Mouse (Mus musculus) ZHBTc4 (cell line): ENCODE results near the gene Gucd1.
"Not testable (repeated sequence)": the region's sequence is repeated elsewhere in the genome, so short reads cannot be mapped to it uniquely, and the experiment has no call there.

Experiments
- DNase-seq: peaks from one replicate; pipeline ENCODE4 v3.0.0-alpha.2; 2011; ENCODE audit warnings: low read depth, low spot score

The Gucd1 gene

GRCm38 (mm10) chr10:75394796-75395195 lies 123.0 kb downstream of the Gucd1 start:
- peak; percentile 21 for DNase-seq

DNA sequence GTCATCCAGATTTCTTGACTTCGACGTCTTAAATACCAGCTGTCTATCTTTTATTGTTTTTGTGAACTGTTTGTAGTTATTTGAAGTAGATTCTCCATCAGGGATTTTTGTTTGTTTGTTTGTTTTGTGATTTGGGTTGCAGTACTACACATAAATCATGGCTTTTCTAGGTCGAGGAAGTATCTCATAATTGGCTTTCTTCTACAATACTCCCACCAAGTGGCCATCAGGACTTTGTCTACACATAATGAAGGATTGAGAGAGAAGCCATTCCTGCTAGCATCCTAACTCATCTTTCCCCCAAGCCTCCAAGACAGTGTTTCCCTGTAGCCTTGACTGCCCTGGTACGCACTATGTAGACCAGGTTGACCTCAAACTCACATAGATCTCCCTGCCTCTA lies 126.9 kb downstream of the Gucd1 start:
- no peak for DNase-seq

DNA sequence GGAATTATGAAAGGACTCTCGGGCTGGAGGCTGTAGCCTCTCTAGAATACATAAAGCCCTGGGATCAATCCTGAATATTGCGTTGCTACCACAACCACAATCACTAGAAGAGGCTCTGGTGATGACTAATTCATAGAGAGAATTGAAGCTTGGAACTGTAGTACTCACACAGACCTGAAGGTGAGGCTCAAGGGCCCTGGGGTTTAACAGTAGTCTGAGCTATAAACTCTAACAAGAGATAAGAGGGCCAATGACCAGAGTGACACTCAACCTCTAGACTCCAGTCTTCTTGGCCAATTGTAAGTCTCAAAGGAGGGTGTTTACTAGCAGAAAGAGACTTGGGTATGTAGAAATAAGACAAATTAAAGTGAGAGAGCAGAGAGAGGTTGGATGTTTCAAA lies 127.6 kb downstream of the Gucd1 start:
- DNase-seq = no peak

DNA sequence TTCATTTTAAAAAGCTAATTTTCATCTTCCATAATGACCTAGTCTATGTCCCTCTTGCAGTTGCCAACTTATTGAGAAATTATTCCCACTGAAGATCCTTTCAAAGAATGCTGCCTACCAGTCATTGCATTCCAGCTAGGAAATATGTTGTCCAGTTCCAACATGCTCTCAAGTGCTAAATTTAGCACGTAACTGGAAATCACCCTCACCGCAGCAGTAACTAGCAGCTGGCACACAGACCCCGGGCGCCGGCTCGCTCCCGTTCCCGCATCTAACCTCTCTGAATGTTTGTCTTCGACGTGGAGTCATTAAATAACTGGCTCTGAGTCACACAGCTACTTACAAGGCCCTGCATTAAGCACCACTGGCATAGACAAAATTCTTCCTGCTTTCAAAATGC lies 139.1 kb downstream of the Gucd1 start:
- no peak for DNase-seq

GRCm38 (mm10) chr10:75373655-75374351 lies 144.0 kb downstream of the Gucd1 start:
- DNase-seq = not testable (repeated sequence)

DNA sequence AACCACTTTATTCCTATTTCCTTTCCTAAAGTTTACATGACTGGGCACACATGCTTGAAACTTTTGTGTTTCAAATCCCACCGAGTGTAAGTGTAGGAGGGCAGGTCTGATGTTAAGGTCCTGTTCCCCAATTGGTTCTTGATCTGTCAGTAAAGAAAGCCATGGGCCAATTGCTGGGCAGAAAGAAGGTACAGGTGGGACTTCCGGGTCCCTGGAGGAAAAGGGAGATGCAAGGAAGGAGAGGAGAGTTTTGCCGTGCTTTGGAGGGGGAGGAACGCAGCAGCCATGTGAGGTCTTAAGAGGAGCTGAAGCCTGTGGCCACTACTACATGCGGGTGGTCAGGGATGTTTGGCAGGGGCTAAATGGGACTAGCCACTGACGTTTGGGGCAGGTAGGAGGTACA lies 152.5 kb downstream of the Gucd1 start:
- peak; percentile 47 for DNase-seq

GRCm38 (mm10) chr10:75364796-75365195 lies 153.0 kb downstream of the Gucd1 start:
- no peak for DNase-seq

DNA sequence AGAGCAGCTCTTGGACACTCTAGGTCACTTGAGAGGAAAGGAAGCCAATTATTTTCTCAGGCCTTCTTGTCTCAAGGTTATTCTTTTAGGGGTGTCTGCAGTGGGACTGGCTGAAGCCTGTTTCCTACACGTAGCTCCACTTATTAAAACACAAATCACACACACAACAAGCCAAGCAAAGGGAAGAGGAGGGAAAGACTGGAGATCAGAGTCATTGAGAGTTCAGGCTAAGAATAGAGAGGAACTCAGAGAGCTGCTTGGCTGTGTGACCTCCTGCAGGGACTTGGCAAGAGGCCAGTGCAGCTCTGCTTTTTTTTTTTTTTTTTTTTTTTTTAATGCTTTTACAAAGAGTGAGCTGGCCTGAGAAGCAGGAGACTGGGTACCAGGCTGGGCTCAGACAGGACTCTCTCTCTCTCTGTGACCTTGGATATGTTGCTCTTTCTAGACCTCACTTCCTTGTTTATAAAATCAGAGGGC lies 153.5 kb downstream of the Gucd1 start:
- peak; percentile 28 for DNase-seq

DNA sequence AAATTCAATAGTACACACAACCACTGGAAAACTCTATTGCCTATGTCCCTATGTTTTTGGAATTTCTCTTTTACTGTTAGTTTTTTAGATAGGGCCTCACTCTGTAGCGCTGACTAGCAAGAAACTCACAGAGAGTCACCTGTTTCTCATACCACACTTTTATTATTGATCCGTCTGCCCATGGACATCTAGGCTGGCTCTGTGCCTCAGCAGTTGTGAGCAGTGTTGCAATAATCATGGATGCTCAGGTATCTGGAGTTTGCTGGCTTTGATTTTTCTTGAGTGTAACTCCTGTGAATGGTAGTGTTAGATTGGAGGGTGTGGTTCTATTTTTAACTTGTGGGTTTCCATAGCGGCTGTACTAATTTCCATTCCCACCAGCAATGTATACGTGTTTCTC lies 162.4 kb downstream of the Gucd1 start:
- DNase-seq = no peak

GRCm38 (mm10) chr10:75353838-75354241 lies 163.9 kb downstream of the Gucd1 start:
- not testable (repeated sequence) for DNase-seq

DNA sequence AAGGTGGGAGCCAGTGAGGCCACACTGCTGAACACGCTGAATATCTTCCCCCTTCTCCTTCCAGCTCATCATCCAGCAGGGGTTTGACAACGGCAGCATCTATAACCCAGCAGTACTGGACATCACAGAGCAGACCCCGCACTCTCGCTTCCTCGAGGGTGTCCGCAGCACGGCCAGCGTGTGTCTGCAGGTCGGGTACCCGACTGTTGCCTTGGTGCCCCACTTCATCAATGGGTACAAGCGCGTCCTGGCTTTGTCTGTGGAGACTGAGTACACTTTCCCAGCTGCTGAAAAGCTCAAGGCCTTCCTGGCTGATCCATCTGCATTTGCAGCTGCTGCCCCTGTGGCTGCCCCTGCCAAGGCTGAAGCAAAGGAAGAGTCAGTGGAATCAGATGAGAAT lies 165.2 kb downstream of the Gucd1 start:
- no peak for DNase-seq

- DNase-seq = no peak
Measured at GRCm38 (mm10) chr10:75350564-75350963, 167.2 kb downstream of the Gucd1 start.

GRCm38 (mm10) chr10:75345265-75345664 lies 172.5 kb downstream of the Gucd1 start:
- DNase-seq = no peak

DNA sequence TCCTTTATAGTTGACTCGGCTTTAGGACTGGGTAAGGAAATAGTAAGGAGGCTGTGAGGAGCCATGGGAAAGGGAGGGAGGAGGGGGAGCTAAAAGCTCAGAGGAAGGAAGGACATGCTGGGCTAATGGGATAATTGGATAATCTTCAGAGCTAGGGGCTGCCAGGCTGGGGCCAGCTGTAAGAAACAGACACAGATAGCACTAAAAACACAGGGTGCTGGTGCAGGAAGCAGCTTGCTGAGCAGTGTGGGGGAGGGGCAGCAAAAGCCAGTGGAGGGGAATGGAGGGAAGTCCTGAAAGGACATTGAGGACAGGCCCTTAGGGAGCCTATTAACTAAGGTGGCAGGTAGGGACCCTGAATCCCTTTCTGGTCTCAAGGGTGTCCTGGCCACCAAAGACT lies 173.2 kb downstream of the Gucd1 start:
- not testable (repeated sequence) for DNase-seq

- DNase-seq = peak; percentile 65
Measured at GRCm38 (mm10) chr10:75341936-75342335, 175.8 kb downstream of the Gucd1 start.

DNA sequence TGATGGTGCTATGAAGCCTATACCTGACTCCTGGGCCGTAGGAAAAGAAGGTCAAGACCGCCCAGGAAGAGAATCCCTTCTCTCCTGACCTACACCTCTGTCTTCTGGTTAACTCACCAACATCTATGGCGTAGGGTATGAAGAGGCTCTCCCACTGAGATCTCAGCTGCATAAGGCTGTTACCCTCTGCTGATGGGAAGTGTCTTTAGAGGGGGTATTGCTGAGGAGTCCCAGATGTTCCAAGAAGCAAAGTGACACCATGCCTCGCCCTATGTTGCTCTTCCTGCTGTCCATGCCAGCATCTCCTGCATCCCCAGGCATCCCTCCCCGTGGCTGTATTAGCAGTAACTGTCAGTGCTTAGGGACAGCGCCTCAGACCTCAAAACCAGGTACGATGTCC lies 178.4 kb downstream of the Gucd1 start:
- DNase-seq = no peak

GRCm38 (mm10) chr10:75338852-75339251 lies 178.9 kb downstream of the Gucd1 start:
- DNase-seq = no peak

- DNase-seq = no peak
Measured at GRCm38 (mm10) chr10:75337231-75337630, 180.5 kb downstream of the Gucd1 start.

- DNase-seq = no peak
Measured at GRCm38 (mm10) chr10:75335075-75335474, 182.7 kb downstream of the Gucd1 start.

DNA sequence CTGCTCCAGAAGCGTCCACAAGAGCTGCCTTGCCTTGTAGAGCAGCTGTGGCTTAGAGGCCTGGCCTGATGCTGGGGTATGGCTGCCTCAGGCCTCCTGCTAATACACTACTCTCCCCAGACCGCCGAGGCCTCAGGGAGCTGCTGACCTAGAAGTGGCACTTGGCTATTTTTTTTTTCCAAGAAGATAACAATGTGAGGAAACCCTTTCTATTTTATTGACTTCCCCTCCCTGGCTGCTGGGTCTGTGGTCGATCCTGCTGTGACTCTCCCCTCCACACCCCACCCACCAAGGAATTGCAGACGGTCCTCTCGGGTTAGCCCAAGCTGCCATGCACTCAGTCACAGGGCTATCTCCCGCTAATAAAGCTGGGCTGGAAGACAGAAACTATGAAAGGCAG lies 183.6 kb downstream of the Gucd1 start:
- no peak for DNase-seq

DNA sequence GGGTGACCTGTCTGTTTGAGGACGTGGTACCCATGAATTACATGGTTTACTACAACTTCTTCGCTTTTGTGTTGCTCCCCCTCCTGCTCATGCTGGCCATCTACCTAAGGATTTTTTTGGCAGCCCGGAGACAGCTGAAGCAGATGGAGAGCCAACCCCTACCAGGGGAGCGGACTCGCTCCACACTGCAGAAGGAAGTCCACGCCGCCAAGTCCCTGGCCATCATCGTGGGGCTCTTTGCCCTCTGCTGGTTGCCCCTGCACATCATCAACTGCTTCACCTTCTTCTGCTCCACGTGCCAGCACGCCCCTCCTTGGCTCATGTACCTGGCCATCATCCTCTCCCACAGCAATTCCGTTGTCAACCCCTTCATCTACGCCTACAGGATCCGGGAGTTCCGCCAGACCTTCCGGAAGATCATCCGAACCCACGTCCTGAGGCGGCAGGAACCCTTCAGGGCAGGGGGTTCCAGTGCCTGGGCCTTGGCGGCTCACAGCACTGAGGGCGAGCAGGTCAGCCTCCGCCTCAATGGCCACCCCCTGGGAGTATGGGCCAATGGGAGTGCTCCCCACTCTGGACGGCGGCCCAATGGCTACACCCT lies 184.5 kb downstream of the Gucd1 start:
- DNase-seq = peak; percentile 47

- DNase-seq = no peak
Measured at GRCm38 (mm10) chr10:75332268-75332667, 185.5 kb downstream of the Gucd1 start.

- no peak for DNase-seq
Measured at GRCm38 (mm10) chr10:75328201-75328704, 189.5 kb downstream of the Gucd1 start.
